Mouse (Mus musculus): ENCODE results near the gene Shkbp1.

Shkbp1 gene

DNA sequence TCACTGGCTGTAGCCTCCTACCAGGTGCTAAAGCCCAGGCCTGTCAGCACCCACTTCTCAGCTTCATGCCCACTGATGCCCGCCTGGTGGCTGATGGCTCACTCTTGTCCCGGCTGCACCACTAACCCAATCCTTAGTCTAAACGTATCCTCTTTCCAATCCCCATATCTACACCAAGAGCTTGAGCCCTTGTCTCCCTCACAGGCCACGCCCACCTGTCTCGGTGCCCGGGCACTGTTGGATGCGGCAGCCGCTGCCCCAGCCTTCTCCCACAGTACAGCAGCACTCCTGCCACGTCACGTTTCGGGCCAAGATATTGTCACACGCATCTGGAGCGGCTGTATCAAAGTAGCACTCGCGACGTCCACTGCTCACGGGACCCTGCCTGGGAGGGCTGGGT is 45.5 kb downstream of the Shkbp1 start:
- DNase-seq (ENCODE audit: low spot score in 2 of 2): no peak

DNA sequence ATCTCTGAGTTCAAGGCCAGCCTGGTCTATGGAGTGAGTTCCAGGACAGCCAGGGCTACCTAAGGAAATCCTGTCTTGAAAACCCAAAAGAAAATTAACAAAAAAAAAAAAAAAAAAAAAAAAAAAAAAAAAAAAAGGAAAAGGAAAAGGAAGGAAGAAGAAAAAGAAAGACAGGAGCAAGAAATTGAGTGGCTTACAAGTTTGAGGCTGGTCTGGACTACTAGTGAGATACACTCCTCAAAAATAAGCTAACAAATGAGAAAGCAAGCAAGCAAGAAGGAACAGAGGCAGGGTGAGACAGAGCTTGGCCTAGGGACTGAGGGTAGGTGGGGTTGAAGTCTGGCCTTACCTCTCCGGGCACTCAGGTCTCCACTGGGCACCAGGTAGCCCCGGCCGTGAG is 46.0 kb downstream of the Shkbp1 start:
- no peak for DNase-seq (ENCODE audit: low spot score in 2 of 2)

DNA sequence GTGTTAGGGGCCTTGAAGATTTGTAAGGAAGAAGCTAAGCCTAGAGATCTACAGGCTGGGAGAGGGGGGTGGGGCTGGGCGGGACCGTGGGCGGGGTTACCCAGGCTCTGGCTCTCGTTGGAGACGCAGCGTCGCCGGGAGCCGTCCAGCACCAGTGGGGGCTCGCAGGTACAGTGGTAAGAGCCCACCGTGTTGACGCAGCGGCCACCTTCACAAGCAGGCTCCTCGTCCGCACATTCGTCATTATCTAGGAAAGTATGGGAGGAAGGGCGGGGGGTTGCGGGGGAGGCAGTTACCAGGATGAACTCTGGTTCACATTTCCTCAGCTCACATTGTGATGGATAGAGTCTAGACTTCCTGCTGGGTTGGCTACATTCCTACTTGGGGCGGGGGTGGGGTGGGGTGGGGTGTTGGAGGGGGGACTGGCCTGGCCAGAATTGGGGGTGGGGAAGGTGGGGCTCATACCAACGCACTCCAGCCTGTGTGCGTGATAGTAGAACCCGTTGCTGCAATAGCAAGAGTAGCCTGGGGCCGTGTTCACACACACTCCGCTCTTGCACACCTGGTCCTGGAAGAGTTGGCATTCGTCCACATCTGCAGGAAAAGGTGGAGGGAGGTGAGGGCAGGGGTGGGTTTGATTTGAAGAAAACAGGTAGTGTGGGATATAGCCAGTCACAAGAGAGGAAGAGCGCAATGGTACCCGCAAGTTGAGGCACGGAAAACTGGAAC is 46.8 kb downstream of the Shkbp1 start:
- no peak for DNase-seq (ENCODE audit: low spot score in 2 of 2)

DNA sequence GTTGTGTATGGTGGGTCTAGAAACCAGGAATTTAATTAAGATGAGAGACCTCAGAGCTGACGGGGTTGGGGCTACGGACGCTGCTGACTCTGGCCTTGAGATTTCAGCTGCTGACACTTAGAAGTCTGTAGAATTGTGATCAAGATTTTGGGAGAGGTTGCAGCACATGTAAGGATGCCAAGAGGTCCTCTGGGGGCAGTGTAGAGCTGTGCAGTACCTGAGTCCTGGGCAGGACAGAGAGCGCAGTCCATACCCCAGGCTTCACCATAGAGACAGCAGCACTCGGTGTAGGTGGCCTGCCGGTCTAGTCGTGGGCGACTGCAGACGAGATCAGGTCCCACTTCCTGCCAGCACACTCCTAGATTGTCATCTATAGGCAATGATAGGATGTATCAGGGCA is 48.3 kb downstream of the Shkbp1 start:
- no peak for DNase-seq (ENCODE audit: low spot score in 2 of 2)

DNA sequence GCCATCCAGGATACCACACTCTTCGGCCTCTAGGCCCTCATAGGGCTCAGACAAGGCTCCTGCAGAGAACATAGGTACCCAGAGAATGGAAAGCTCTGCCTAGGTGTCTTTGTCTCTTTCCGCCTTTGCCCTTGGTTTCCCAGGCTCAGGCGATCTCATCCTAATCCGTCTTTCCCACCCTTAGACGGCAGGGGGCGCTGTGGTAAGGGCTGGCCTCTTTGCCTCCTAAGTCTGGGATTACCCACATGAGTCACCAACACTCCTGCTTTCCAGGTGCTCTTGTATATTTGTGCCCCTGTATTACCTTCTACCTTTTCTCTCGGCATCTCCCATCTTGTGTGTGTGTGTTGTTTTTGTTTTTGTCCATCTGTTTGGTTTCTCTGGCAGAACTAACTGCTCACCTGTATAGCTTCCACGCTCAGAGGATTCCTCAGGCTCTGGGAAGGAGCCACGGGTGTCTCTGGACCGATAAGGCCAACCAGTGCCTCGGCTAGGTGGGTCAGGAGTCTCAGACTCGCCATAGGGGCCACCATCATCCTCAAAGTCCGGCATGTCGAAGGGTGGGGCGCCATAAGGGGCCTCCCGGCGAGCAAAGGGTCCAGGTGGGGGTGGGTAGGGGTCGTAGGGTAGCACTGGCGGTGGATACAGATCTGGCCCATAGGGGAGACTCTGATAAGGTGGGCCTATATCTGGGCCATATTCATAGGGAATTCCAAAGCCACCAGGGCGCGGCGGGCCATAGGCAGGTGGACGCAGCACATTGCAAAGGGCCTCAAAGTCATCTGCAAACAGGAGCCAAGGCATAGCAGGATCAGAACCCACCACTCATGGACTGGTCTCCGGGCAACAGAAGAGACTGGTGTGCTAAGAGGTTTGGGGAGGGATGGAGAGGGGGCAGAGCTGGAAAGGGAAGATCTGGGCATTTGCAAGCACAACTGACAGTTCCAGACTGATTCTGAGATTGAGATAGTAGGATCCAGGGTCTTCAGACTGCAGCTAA is 49.4 kb downstream of the Shkbp1 start:
- no peak for DNase-seq (ENCODE audit: low spot score in 2 of 2)

DNA sequence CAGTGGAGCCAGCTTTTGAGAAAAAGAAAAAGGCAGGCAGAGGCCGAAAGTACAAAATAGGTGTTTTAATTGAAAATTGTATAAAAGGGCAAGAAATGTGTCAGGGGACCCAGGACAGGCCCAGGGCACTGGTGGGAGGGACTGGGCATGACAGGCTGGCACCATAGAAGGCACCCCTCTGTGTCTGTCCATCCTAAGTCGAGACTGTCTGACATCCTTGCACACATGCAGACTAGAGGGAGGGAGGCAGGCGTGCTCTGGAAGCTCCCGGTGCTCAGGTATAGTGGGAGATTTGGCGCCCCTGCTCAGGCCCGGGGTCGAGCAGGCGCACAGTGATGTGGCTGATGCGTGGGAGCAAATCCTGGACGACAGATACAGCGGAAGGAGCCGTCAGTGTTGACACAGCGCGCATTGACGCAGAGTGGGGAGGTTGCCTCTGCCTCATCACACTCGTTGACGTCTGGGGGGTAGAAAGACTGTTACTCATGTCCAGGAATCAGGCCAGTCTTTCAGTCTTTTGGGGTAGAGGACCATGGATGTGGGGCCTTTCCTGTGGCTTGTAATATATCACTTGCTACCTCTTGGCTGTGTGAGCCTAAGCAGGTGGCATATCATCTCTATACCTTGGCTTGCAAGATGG is 50.6 kb downstream of the Shkbp1 start:
- no peak for DNase-seq (ENCODE audit: low spot score in 2 of 2)

DNA sequence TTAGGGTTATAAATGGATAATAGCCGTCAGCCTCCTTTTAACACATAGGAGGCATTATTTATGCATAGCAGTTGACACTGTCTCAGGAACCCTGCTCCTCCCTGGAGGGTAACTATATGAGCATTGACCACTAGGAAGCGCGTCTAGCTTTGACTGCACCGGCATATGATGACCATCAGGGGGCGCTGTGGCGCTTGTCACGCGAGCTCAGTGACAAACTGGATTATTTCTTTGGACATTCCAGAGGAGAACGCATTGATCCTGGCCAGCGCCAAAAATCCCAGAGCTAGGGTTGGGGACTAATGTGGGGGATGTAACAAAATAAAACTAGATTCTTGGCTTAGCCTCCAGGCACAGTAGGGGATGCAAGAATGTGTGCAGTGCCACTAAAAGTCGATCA is 53.6 kb downstream of the Shkbp1 start:
- DNase-seq (ENCODE audit: low spot score in 2 of 2): peak in 1 of 2 experiments; percentile 37

DNA sequence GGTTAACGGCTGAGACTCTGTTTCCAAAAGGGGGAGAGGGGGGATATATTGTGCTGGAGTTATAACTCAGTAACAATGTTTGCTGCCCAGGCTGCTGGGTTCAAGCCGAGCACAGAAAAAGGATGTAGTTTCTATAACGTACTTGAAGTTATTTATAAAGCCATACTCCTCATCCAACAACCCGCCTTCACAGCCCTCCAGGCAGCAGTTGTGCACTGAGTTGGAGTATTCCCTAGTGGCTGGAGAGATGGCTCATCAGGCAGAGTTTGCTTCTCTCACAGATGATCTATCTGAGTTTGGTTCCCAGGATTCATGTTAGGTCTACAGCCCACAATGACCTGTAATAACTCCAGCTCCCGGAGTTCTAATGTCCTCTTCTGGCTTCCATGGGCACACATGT is 55.0 kb downstream of the Shkbp1 start:
- no peak for DNase-seq (ENCODE audit: low spot score in 2 of 2)

DNA sequence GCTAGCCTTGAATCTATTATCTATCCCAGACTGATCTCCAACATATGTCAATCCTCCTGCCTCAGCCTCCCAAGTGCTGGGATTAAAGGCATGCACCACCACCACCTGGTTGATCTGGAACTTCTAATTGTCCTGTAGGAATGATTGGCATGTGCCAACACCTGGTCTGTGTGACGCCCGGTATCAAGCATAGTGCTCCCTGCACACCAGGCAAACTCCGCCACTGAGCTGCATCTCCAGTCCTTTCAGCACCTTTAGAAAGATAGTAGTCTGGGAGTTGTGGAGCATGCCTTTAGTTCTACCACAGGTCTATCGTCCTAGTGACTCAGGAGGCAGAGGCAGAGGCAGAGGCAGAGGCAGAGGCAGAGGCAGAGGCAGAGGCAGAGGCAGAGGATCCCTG is 55.5 kb downstream of the Shkbp1 start:
- DNase-seq (ENCODE audit: low spot score in 2 of 2): no peak

DNA sequence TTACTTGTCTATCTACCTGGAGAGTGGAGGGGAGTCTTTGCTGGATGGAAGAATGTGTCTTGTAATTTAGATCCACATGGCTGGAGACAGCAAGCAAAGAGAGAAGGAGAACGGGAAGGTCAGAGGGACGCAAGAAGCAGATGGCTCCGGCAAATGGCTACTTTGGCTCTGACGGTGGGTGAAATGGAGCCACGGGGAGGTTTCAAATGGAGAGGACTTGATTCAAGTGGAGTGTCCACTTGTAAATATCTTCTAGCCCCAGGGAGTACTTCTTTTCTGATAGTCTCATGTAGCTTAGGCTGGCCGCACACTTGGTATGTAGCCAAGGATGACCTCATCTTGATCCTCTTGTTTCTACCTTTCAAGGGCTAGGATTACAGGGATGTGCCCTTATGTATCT is 57.0 kb downstream of the Shkbp1 start:
- no peak for DNase-seq (ENCODE audit: low spot score in 2 of 2)

DNA sequence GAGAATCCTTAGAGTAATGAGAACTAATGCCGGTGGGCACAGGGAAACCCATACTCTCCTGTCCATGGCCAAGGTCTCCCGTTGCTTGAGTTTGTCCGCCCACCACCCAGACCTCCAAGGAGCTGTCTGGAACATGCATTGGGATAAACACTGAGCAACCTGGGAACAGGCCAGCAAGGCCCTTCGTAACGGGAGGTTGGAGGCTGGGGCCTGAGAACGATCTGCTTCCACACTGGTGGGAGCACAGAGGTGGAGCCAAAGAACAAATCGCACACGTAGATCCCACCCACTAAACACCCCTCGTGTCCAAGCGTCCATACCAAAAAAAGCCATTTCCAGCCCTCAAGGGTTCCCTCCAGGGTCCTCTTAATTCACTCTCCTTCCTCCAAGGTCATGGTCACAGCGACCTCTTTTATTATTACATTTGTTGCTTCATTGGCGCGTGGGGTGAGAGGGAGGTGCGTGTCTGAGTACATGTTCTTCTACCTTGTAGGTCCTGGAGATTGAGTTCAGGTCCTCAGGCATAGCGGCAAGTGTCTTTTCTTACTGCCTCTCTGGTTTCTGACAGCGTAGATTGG is 57.7 kb downstream of the Shkbp1 start:
- no peak for DNase-seq (ENCODE audit: low spot score in 2 of 2)

DNA sequence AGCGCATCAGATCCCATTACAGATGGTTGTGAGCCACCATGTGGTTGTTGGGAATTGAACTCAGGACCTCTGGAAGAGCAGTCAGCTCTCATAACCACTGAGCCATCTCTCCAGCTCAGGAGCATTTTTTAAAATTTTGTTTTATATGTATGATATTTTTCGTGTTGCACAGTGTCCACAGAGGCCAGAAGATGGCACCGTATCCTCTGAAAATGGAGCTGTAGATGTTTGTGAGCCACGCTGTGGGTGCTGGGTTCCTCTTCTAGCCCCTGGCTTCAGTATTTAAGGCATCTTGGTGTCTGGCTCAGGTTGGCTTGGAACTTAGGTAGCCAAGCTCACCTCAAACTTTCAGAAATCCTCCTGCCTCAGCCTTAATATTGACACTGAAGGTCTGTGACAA is 59.3 kb downstream of the Shkbp1 start:
- DNase-seq (ENCODE audit: low spot score in 2 of 2): no peak

DNA sequence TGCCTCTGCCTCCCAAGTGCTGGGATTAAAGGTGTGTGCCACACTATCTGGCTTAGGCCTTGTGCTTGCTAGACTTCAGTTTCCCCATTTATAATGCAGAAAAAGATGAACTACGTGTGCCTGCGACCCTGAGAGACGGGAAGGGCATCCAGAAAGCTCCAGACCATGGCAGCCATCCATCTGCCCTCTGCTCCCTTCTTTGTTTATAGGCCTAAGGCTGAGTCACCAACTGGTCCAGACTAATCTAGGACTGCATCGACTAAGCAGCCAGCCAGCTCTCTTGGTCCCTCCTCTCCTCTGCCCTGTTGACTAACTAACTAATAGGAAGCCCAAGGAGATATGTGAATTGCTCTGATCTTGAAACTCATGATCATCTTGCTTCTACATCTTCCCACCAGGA is 59.9 kb downstream of the Shkbp1 start:
- DNase-seq (ENCODE audit: low spot score in 2 of 2): no peak
